Mouse (Mus musculus): Measurements from ENCODE around the gene Slc12a3.

- TF ChIP-seq CTCF (IDR thresholded peaks at IDR 0.05; ENCODE audit: low read depth, low read length) (no peak), POLR2A (IDR thresholded peaks at IDR 0.05; ENCODE audit: extremely low read depth, insufficient read depth, low read length) (no peak)
Observed at GRCm38 (mm10) chr8:94354571-94354970, 25.6 kb downstream of the Slc12a3 start.

All from liver, adult 2 months (tissue).